Mouse (Mus musculus) cerebellum, adult 11-12 months (tissue): ENCODE measurements at regions not wholly inside any gene's neighbourhood (a gene's known extent, or its start where the extent isn't known, plus 50 kb on each side); places are given as distances from the start of the nearest gene placed in this dataset.

Experiments
- DNase-seq: peaks from one replicate; pipeline ENCODE4 v3.0.0; 2022

- DNase-seq, result no peak
These were observed 87.7 kb upstream of the Spdye4c start for GRCm38 (mm10) chr2:128503136-128503935.

GRCm38 (mm10) chr2:128507591-128508243 is 83.3 kb upstream of the Spdye4c start:
- DNase-seq, result peak; percentile 8

- no peak for DNase-seq
These were observed 82.8 kb upstream of the Spdye4c start for GRCm38 (mm10) chr2:128508244-128508605.

GRCm38 (mm10) chr2:128511291-128511690 is 79.7 kb upstream of the Spdye4c start:
- no peak for DNase-seq

- no peak for DNase-seq
These were observed 78.2 kb upstream of the Spdye4c start for GRCm38 (mm10) chr2:128512852-128513251.

- no peak for DNase-seq
These were observed 76.3 kb upstream of the Spdye4c start for GRCm38 (mm10) chr2:128514463-128515290.

GRCm38 (mm10) chr2:128515701-128516100 is 75.3 kb upstream of the Spdye4c start:
- no peak for DNase-seq

GRCm38 (mm10) chr2:128516694-128517093 is 74.3 kb upstream of the Spdye4c start:
- DNase-seq, result no peak

- DNase-seq, result no peak
These were observed 72.9 kb upstream of the Spdye4c start for GRCm38 (mm10) chr2:128518142-128518541.

- no peak for DNase-seq
These were observed 69.1 kb upstream of the Spdye4c start for GRCm38 (mm10) chr2:128521701-128522443.

GRCm38 (mm10) chr2:128523425-128524108 is 67.4 kb upstream of the Spdye4c start:
- DNase-seq, result no peak

- no peak for DNase-seq
These were observed 64.9 kb upstream of the Spdye4c start for GRCm38 (mm10) chr2:128526100-128526499.

- no peak for DNase-seq
These were observed 64.1 kb upstream of the Spdye4c start for GRCm38 (mm10) chr2:128526883-128527344.

- no peak for DNase-seq
These were observed 54.7 kb upstream of the Spdye4c start for GRCm38 (mm10) chr2:128536294-128536693.

- DNase-seq, result no peak
These were observed 53.6 kb upstream of the Spdye4c start for GRCm38 (mm10) chr2:128537425-128537824.

GRCm38 (mm10) chr2:128538736-128539135 is 52.3 kb upstream of the Spdye4c start:
- DNase-seq, result no peak
